Mouse (Mus musculus) spleen, adult 2 months (tissue): ENCODE data around the gene Insr. TPM values are rescaled to one million over a fixed set of nuclear protein-coding genes. Genes with fewer than 3 reads are reported as not detected.

ENCODE experiments used
- DNase-seq, 2 experiments: peaks; one replicate each; pipeline versions ENCODE4 v3.0.0 to v3.0.0-alpha.2; 2012 to 2021; ENCODE audit warnings: low spot score in 2 of 2, low read depth in 1 of 2
- H3K27ac ChIP-seq: fragments of 200-500 bp; 2 replicates; pipeline ENCODE4 v1.5.1; 2012; ENCODE audit warnings: low read length, inconsistent platforms; ENCODE audit not compliant: insufficient read depth
- H3K27me3 ChIP-seq: fragments of 200-500 bp; 2 replicates; pipeline ENCODE4 v1.6.1; 2012; ENCODE audit warnings: mild to moderate bottlenecking, moderate library complexity, low read length, inconsistent platforms; ENCODE audit not compliant: control insufficient read depth, insufficient read depth
- H3K36me3 ChIP-seq: fragments of 200-500 bp; 2 replicates; pipeline ENCODE4 v1.6.1; 2012; ENCODE audit warnings: mild to moderate bottlenecking, low read length, inconsistent platforms; ENCODE audit not compliant: control insufficient read depth, insufficient read depth
- H3K4me1 ChIP-seq: fragments of 200-500 bp; 2 replicates; pipeline ENCODE4 v1.6.1; 2011; ENCODE audit warnings: inconsistent platforms; ENCODE audit not compliant: control insufficient read depth, insufficient read depth, insufficient read length
- H3K4me3 ChIP-seq: fragments of 200-500 bp; 2 replicates; pipeline ENCODE4 v1.5.1; 2011; ENCODE audit warnings: mild to moderate bottlenecking, inconsistent platforms; ENCODE audit not compliant: insufficient read depth, insufficient read length; ENCODE audit errors: extremely low read depth
- CTCF ChIP-seq: fragments of 200-500 bp; IDR thresholded peaks from 2 replicates; pipeline ENCODE4 v1.5.1; 2011; ENCODE audit warnings: mild to moderate bottlenecking, inconsistent platforms; ENCODE audit not compliant: insufficient read depth, insufficient read length, insufficient replicate concordance; ENCODE audit errors: extremely low read depth
- POLR2A ChIP-seq: fragments of 200-500 bp; IDR thresholded peaks from 2 replicates; pipeline ENCODE4 v1.6.1; 2011; ENCODE audit warnings: low read depth, low read length, inconsistent platforms
- WGBS: fragments of 180-500 bp; shearing (Covaris S2); methylation state at CpG from one replicate; pipeline ENCODE4 v1.1.7; 2018; 5-methylcytosine and 5-hydroxymethylcytosine counted together
- polyA plus RNA-seq: library from polyadenylated mRNA; depleted of rRNA; stranded (reverse); fragments of >200 nt; gene quantifications from 2 replicates; pipeline ENCODE4 v1.2.3, GENCODE M21; 2012

Gene Insr
- polyA plus RNA-seq, 1 experiment, result 7.2 TPM

- 90% methylated on average over 3 of the region's 3 CpGs for WGBS
- Histone ChIP-seq H3K27ac (no peak overlapping the region), H3K4me3 (no peak overlapping the region), H3K4me1 (no peaks in the 10 kb centered on the region; the same call in 1 of the 2 replicates), H3K27me3 (no peaks in the 10 kb centered on the region), H3K36me3 (no peaks in the 10 kb centered on the region)
- TF ChIP-seq POLR2A (no peak), CTCF (no peak)
- DNase-seq, result no peak
Observed at GRCm38 (mm10) chr8:3238792-3239191, 40.6 kb downstream of the Insr start.

DNA sequence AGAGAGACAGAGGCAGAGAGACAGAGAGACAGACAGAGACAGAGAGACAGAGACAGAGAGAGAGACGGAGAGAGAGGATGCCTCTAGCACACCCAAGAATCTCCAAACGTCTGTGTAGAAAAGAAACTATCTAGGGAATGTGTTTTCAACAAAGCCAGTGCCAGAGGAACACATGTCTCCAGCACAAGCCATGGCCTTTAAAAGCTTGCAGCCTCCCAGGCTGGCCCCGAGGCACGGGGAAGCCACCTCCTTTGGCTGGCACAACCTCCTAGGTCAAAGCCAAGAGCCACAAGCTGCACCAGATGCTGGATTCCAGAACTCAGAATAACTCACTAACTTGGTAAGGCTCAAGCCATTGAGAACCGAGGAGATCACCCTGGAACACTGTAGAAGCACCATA lies 42.1 kb downstream of the Insr start:
- 82% methylated on average over 5 of the region's 5 CpGs for WGBS
- H3K27ac ChIP-seq, result no peak overlapping the region

GRCm38 (mm10) chr8:3236277-3236676 lies 43.1 kb downstream of the Insr start:
- Histone ChIP-seq H3K36me3 (no peaks in the 10 kb centered on the region), H3K27me3 (no peaks in the 10 kb centered on the region), H3K4me1 (no peaks in the 10 kb centered on the region; the same call in 1 of the 2 replicates), H3K27ac (no peak overlapping the region), H3K4me3 (no peak overlapping the region)
- TF ChIP-seq CTCF (no peak), POLR2A (no peak)
- DNase-seq, result no peak
- WGBS, result 79% methylated on average over 3 of the region's 3 CpGs

More for the DNA sequence above, 42.1 kb downstream of the Insr start:
- Histone ChIP-seq H3K4me1 (no peaks in the 10 kb centered on the region; the same call in 1 of the 2 replicates), H3K4me3 (no peak overlapping the region), H3K27me3 (no peaks in the 10 kb centered on the region), H3K36me3 (no peaks in the 10 kb centered on the region)
- DNase-seq, result no peak
- TF ChIP-seq CTCF (no peak), POLR2A (no peak)

DNA sequence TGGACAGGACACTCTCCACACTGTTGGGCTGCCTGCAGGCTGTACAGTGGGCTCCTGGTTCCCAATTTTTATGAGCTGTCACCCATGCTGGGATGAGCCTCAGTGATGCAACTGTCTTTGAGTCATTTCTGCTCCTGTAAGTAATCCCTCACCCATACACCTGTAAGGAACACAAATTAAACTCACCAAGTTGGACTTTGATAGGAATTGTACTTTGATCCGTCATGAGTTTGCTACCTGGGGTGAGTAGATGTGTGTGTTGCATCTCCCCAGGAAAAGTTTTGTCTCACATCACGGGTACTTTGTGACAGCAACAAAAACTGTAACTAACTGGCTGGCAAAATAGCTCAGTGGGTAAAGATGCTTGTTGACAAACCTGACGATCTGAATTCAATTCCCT lies 44.8 kb downstream of the Insr start:
- Histone ChIP-seq H3K36me3 (no peaks in the 10 kb centered on the region), H3K4me1 (no peaks in the 10 kb centered on the region; the same call in 1 of the 2 replicates), H3K27me3 (no peaks in the 10 kb centered on the region), H3K27ac (no peak overlapping the region), H3K4me3 (no peak overlapping the region)
- no peak for DNase-seq
- TF ChIP-seq POLR2A (no peak), CTCF (no peak)
- 92% methylated on average over 3 of the region's 3 CpGs for WGBS

DNA sequence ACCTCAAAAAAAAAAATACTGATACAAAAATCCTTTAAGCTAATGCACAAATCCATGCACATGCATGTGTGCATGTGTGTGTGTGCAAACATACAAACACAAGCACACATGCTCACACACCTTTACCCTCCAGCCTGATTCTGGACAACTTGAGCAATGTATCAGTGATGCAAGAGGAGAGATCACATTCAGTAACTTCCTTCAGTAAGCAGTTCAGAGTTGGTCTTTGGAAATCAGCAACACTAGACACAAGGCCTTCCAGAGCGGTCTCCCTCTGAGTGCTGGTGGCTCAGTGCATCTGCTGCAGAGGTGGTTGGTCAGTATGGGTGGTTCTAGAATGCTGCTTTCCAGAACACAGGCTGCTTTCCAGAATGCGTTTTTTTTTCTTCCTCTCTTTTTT lies 46.8 kb downstream of the Insr start:
- Histone ChIP-seq H3K27ac (no peak overlapping the region), H3K4me1 (no peaks in the 10 kb centered on the region; the same call in 1 of the 2 replicates), H3K27me3 (no peaks in the 10 kb centered on the region), H3K4me3 (no peak overlapping the region), H3K36me3 (no peaks in the 10 kb centered on the region)
- DNase-seq, result no peak
- 89% methylated on average over 2 of the region's 2 CpGs for WGBS
- TF ChIP-seq POLR2A, result no peak
- no peak for TF ChIP-seq CTCF

GRCm38 (mm10) chr8:3230118-3231060 lies 49.0 kb downstream of the Insr start:
- WGBS, result 83% methylated on average over 10 of the region's 10 CpGs
- Histone ChIP-seq H3K4me1 (no peaks in the 10 kb centered on the region; the same call in 1 of the 2 replicates), H3K4me3 (no peak overlapping the region), H3K36me3 (no peaks in the 10 kb centered on the region), H3K27me3 (no peaks in the 10 kb centered on the region), H3K27ac (no peak overlapping the region)
- no peak for DNase-seq
- no peak for TF ChIP-seq CTCF
- TF ChIP-seq POLR2A, result no peak

GRCm38 (mm10) chr8:3227423-3227822 lies 52.0 kb downstream of the Insr start:
- H3K4me3 ChIP-seq, result no peak overlapping the region
- DNase-seq, result no peak
- H3K36me3 ChIP-seq, result no peaks in the 10 kb centered on the region
- TF ChIP-seq CTCF (no peak), POLR2A (no peak)
- WGBS, result 89% methylated on average over 5 of the region's 5 CpGs
- no peaks in the 10 kb centered on the region for H3K27me3 ChIP-seq
- no peaks in the 10 kb centered on the region; the same call in 1 of the 2 replicates for H3K4me1 ChIP-seq
- H3K27ac ChIP-seq, result no peak overlapping the region
